Mouse (Mus musculus): ENCODE measurements around the gene Ccl27a.
"Not testable (repeated sequence)": the region's sequence is repeated elsewhere in the genome, so short reads cannot be mapped to it uniquely, and the experiment has no call there.

DNA sequence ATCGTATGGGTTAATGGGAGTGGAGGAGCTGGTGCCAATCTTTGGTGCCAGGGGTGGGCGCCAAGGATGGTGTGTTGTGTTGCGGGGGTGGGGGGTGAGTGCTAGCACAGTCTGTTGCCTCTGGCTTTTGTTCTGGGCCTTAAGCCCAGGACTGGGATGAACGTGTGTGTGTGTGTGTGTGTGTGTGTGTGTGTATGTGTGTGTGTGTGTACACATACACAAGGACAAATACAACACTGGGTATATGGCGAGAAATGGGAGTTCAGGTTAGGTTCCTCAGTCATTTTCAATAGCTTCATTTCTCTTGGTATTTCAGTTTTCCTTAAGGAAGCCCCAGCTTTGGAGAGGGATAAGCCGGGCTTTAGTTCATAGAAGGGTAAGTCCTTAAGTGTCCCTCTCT lies 10.9 kb downstream of the Ccl27a start:
- TF ChIP-seq POLR2A (IDR thresholded peaks at IDR 0.05; ENCODE audit: borderline replicate concordance, extremely low read depth, low read depth, low read length); CTCF (IDR thresholded peaks at IDR 0.05; ENCODE audit: insufficient read depth, low read length): not testable (repeated sequence)
